Mouse (Mus musculus): ENCODE results near the gene Smpd2.

GRCm38 (mm10) chr10:41519640-41520409 lies 29.7 kb upstream of the Smpd2 start:
- TF ChIP-seq CTCF (IDR thresholded peaks at IDR 0.05; ENCODE audit: low read depth) (no peak), EP300 (IDR thresholded peaks at IDR 0.05; ENCODE audit: low read depth) (no peak)

Measured in liver, embryonic 14.5 days (tissue).